Mouse (Mus musculus) natural killer cell, adult 2 months (primary cell): ENCODE measurements around the gene Cacnb1.

Experiments used
- DNase-seq, 2 experiments: peaks; one replicate each; pipeline ENCODE4 v3.0.0; 2022; ENCODE audit warnings: low spot score in 2 of 2

Gene Cacnb1

GRCm38 (mm10) chr11:97986738-97987465 is 35.9 kb downstream of the Cacnb1 start:
- DNase-seq = no peak

GRCm38 (mm10) chr11:97985727-97986677 is 36.8 kb downstream of the Cacnb1 start, which contains the start of gene Plxdc1:
TSS of gene Plxdc1 (minus strand) at chr11:97986444.
- DNase-seq = no peak

- no peak for DNase-seq
Measured at GRCm38 (mm10) chr11:97983983-97984382, 38.9 kb downstream of the Cacnb1 start.

GRCm38 (mm10) chr11:97983506-97983905 is 39.3 kb downstream of the Cacnb1 start:
- no peak for DNase-seq

- no peak for DNase-seq
Measured at GRCm38 (mm10) chr11:97982721-97983120, 40.1 kb downstream of the Cacnb1 start.

- DNase-seq = no peak
Measured at GRCm38 (mm10) chr11:97980531-97980966, 42.3 kb downstream of the Cacnb1 start.

- no peak for DNase-seq
Measured at GRCm38 (mm10) chr11:97979824-97980495, 42.9 kb downstream of the Cacnb1 start.

- DNase-seq = no peak
Measured at GRCm38 (mm10) chr11:97978392-97978791, 44.4 kb downstream of the Cacnb1 start.

- no peak for DNase-seq
Measured at GRCm38 (mm10) chr11:97977797-97978196, 45.0 kb downstream of the Cacnb1 start.

GRCm38 (mm10) chr11:97974746-97975145 is 48.1 kb downstream of the Cacnb1 start:
- no peak for DNase-seq

- DNase-seq = no peak
Measured at GRCm38 (mm10) chr11:97974141-97974540, 48.7 kb downstream of the Cacnb1 start.

- DNase-seq = no peak
Measured at GRCm38 (mm10) chr11:97972434-97972833, 50.4 kb downstream of the Cacnb1 start.

- DNase-seq = no peak
Measured at GRCm38 (mm10) chr11:97971232-97971631, 51.6 kb downstream of the Cacnb1 start.

GRCm38 (mm10) chr11:97970771-97971170 is 52.1 kb downstream of the Cacnb1 start:
- DNase-seq = no peak

GRCm38 (mm10) chr11:97968385-97968784 is 54.4 kb downstream of the Cacnb1 start:
- DNase-seq = no peak

GRCm38 (mm10) chr11:97967114-97967513 is 55.7 kb downstream of the Cacnb1 start:
- DNase-seq = no peak

- DNase-seq = no peak
Measured at GRCm38 (mm10) chr11:97960907-97961306, 61.9 kb downstream of the Cacnb1 start.

- no peak for DNase-seq
Measured at GRCm38 (mm10) chr11:97959300-97959680, 63.5 kb downstream of the Cacnb1 start.

- no peak for DNase-seq
Measured at GRCm38 (mm10) chr11:97958641-97959299, 64.1 kb downstream of the Cacnb1 start.

- no peak for DNase-seq
Measured at GRCm38 (mm10) chr11:97956905-97957560, 65.8 kb downstream of the Cacnb1 start.

GRCm38 (mm10) chr11:97955915-97956314 is 66.9 kb downstream of the Cacnb1 start:
- no peak for DNase-seq
